Mouse (Mus musculus) naive thymus-derived CD4-positive, alpha-beta T cell, adult 5 months (primary cell): ENCODE results near the gene Arhgdig. TPM values are rescaled to one million over a fixed set of nuclear protein-coding genes. Genes with fewer than 3 reads are reported as not detected.

Source experiments
- polyA plus RNA-seq: library from polyadenylated mRNA; unstranded; fragments of 100-300 nt; shearing (Covaris generic); gene quantifications from one replicate; pipeline ENCODE4 v1.2.1, GENCODE M21; 2017

Arhgdig gene
- not detected for polyA plus RNA-seq

GRCm38 (mm10) chr17:26207686-26208085 is at the start of gene Arhgdig:
Gene Arhgdig (minus strand): TSS chr17:26207786.

DNA sequence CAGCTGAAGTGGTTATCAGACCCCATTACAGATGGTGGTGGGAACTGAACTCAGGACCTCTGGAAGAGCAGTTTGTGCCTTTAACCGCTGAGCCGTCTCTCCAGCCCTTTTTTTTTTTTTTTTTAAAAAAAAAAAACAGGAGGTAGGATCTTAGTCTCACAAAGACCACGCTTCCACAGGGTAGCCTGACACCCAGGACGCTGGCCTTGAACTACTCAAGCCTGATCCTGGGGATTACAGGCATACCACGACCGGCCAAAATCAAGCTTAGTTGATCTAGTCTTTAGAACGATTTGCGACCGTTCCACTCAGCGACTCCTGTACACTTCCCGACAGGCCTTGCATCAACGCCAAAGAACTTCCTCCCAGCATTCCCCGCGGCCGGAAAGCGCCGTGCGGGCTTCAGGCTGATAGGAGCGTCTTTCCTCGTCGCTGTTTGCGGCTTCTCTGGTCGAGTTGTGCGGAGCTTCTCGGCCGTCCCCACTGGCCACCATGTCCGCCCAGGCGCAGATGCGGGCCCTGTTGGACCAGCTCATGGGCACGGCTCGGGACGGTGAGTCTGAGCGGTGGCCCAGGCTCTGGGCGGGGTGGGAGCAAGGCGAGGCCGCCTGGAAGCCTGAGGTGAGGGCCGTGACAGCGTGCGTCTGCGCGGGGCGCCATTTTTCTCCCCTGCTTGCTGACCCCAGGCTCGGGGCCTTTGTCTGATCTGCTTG is 45.1 kb upstream of the Arhgdig start, which contains the start of gene Luc7l:
Luc7l (plus strand) TSS at position 358 of the 713 bp plus-strand sequence.

DNA sequence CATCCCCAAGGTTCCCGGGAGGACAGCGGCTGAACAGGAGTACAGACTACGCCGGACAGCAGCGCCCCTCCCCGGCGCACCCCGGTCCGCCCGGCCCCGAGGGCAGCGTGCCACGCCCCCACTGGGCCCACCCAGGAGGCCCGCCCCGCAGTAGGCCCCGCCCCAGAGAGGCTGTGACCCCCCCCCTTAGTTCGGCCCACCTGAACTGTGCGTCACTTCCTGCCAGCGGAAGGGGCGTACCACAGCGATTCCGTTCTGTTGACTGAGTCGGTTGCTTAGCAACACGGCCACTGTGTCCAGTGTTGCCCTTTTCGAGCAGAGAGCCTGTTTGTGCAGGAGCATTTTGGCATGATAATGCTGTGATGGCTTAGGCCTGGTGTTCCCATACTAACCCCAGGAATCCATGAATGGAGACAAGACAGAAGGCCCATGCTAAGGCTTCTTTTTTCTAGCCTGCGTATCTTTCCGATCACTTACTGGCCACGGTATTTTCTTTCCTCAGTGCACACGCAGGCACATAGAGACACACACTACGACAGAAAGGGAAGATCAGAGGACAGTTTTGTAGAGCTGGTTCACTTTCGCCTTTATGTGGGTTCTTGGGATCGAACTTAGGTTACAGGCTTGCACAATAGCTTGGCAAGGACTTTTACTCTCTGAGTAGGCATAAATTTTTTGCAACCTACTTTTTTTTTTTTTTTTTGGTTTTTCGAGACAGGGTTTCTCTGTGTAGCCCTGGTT is 36.7 kb upstream of the Arhgdig start, which contains the start of gene Fam234a:
Fam234a (minus strand) TSS at position 142 of the 741 bp plus-strand sequence.

DNA sequence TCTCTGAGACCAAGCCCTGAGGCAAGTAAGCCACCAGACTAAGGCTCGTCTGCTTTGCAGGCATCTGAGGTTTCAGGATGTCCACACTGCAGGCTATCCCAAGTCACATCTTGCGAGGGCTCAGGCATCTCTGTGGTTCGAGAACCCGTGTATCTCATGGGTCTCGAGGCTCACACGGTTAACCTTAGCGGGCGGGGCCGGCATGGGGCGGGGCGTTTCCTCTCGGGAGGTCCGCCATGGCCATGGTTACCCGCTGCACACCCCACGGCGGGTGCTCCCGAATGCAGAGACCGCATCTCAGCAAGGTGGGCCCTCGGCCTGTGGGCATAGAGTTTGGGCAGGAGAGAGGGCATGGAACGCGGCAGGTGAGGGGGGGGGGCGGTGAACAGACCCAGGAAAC is 4.8 kb downstream of the Arhgdig start, which contains the start of gene Rgs11:
Rgs11 (plus strand) TSS at position 215 of the 400 bp plus-strand sequence.

DNA sequence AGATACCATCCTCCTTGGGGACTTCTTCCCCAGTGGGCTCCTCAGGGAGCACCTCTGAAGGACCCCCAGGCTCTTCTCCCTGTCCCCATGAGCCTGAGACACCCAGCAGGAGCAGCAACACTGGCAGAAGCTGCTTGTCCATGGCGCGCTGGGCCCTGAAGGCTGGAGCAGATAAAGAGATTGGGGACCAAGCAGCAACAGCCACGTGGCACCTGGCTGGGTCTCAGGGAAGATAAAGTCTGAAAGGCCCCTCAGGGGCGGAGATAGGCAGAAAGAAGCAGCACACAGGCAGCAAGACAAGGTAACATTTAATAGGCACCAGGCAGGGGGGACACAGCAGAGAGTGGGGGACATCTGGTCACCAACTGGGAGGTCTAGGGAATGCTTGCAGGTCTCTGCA is 8.7 kb downstream of the Arhgdig start, which contains the start of gene Pdia2:
Pdia2 (minus strand) TSS at position 196 of the 400 bp plus-strand sequence.

Other genes with a start within 250 kb of the Arhgdig start
- gene Capn15, start 222.0 kb downstream of the Arhgdig start, polyA plus RNA-seq: 25.9 TPM
- gene Rab11fip3, start 138.2 kb downstream of the Arhgdig start, polyA plus RNA-seq: 15.6 TPM
- 17.6 TPM for gene Decr2, start 117.4 kb downstream of the Arhgdig start, polyA plus RNA-seq
- 10.2 TPM for gene Nme4, start 112.2 kb downstream of the Arhgdig start, polyA plus RNA-seq
- gene Tmem8, start 94.5 kb downstream of the Arhgdig start, polyA plus RNA-seq: 28.4 TPM
- gene Mrpl28, start 84.3 kb downstream of the Arhgdig start, polyA plus RNA-seq: 44.7 TPM
- 146 TPM for gene Axin1, start 69.1 kb downstream of the Arhgdig start, polyA plus RNA-seq
- not detected for gene Pdia2, start 8.7 kb downstream of the Arhgdig start, polyA plus RNA-seq
- 39.8 TPM for gene Rgs11, start 4.8 kb downstream of the Arhgdig start, polyA plus RNA-seq
- 24.9 TPM for gene Fam234a, start 36.5 kb upstream of the Arhgdig start, polyA plus RNA-seq
- gene Luc7l, start 45.1 kb upstream of the Arhgdig start, polyA plus RNA-seq: 200 TPM
- gene Neurl1b, start 207.0 kb upstream of the Arhgdig start, polyA plus RNA-seq: not detected